Mouse (Mus musculus) myocyte (in vitro differentiated cells): ENCODE measurements around the gene Rpn2.

Source experiments
- E2F4 ChIP-seq: IDR thresholded peaks from one replicate; pipeline ENCODE4 v1.6.1; 2011; ENCODE audit warnings: mild to moderate bottlenecking, control low read depth, moderate library complexity; ENCODE audit not compliant: insufficient read depth
- MYOD1 ChIP-seq, 3 experiments: IDR thresholded peaks; one replicate each; pipeline ENCODE4 v1.6.1; 2011; ENCODE audit warnings: control low read depth in 2 of 3, low read depth in 2 of 3, mild to moderate bottlenecking in 2 of 3, moderate library complexity in 1 of 3; ENCODE audit not compliant: insufficient read length in 2 of 3, control insufficient read depth in 1 of 3
- POLR2A ChIP-seq: IDR thresholded peaks from one replicate; pipeline ENCODE4 v1.6.1; 2011; ENCODE audit warnings: low read depth, mild to moderate bottlenecking, control low read depth, moderate library complexity; ENCODE audit not compliant: insufficient read length
- TCF3 ChIP-seq: IDR thresholded peaks from one replicate; pipeline ENCODE4 v1.6.1; 2011; ENCODE audit warnings: low read depth, control low read depth; ENCODE audit not compliant: insufficient read length
- USF1 ChIP-seq: IDR thresholded peaks from one replicate; pipeline ENCODE4 v1.6.1; 2011; ENCODE audit warnings: low read depth, mild to moderate bottlenecking, control low read depth, moderate library complexity

GRCm38 (mm10) chr2:157310963-157311637 lies 32.3 kb downstream of the Rpn2 start:
- no peak for TF ChIP-seq MYOD1 (IDR thresholded peaks at IDR 0.05; ENCODE audit: control insufficient read depth in 1 of 3, insufficient read length in 2 of 3, low read depth in 2 of 3)
- TF ChIP-seq POLR2A: no peak
- no peak for TF ChIP-seq TCF3
- TF ChIP-seq USF1: no peak
- TF ChIP-seq E2F4: no peak
